Mouse (Mus musculus) stomach, embryonic 14.5 days (tissue): ENCODE results near the gene Sorcs3. TPM values are rescaled to one million over a fixed set of nuclear protein-coding genes. Genes with fewer than 3 reads are reported as not detected.

Source experiments
- ATAC-seq: fragments of 200-750 bp; cut with Nextera tagmentation; 2 replicates; pipeline ENCODE4 v1.8.0; 2017; ENCODE audit warnings: low read depth, moderate TSS enrichment; ENCODE audit not compliant: insufficient number of reproducible peaks, insufficient read depth, low FRiP score
- H3K27ac ChIP-seq: fragments of 300-500 bp; sonication (generic); 2 replicates; pipeline ENCODE4 v1.5.1; 2014; ENCODE audit warnings: mild to moderate bottlenecking, low read length, moderate library complexity, mixed read lengths
- H3K27me3 ChIP-seq: fragments of 300-500 bp; sonication (generic); 2 replicates; pipeline ENCODE4 v1.6.1; 2014; ENCODE audit warnings: low read length, control low read depth, mixed read lengths; ENCODE audit not compliant: control insufficient read depth, insufficient read depth
- H3K36me3 ChIP-seq: fragments of 300-500 bp; sonication (generic); 2 replicates; pipeline ENCODE4 v1.6.1; 2014; ENCODE audit warnings: mild to moderate bottlenecking, control low read depth, low read length, moderate library complexity, mixed read lengths; ENCODE audit not compliant: control insufficient read depth, insufficient read depth
- H3K4me1 ChIP-seq: fragments of 300-500 bp; sonication (generic); 2 replicates; pipeline ENCODE4 v1.6.1; 2014; ENCODE audit warnings: low read length, control low read depth, mixed read lengths; ENCODE audit not compliant: control insufficient read depth, insufficient read depth
- H3K4me2 ChIP-seq: fragments of 300-500 bp; sonication (generic); replicated peaks from 2 replicates; pipeline ENCODE4 v1.6.1; 2014; ENCODE audit warnings: low read depth, low read length, control low read depth
- H3K4me3 ChIP-seq: fragments of 300-500 bp; sonication (generic); 2 replicates; pipeline ENCODE4 v1.5.1; 2014; ENCODE audit warnings: low read depth, low read length, control low read depth
- H3K9ac ChIP-seq: fragments of 300-500 bp; sonication (generic); replicated peaks from 2 replicates; pipeline ENCODE4 v1.6.1; 2014; ENCODE audit warnings: low read depth, mild to moderate bottlenecking, control low read depth, low read length, moderate library complexity, mixed read lengths
- H3K9me3 ChIP-seq: fragments of 300-500 bp; sonication (generic); 2 replicates; pipeline ENCODE4 v1.6.1; 2016; ENCODE audit warnings: low read depth, low read length, control low read depth; ENCODE audit not compliant: control insufficient read depth
- WGBS: fragments of 180-500 bp; shearing (Covaris S2); extraction: QIAGEN DNeasy Blood & Tissue Kit; methylation state at CpG from one replicate; pipeline ENCODE4 v1.1.7; 2014; 5-methylcytosine and 5-hydroxymethylcytosine counted together
- polyA plus RNA-seq: library from polyadenylated mRNA; unstranded; fragments of >200 nt; fragmentation: Nextera tagmentation; extraction: Ambion mirVana; gene quantifications from 2 replicates; pipeline ENCODE4 v1.2.1, GENCODE M21; 2014

Sorcs3 gene
- polyA plus RNA-seq, 1 experiment from 2014 or later, result 1.8 TPM

DNA sequence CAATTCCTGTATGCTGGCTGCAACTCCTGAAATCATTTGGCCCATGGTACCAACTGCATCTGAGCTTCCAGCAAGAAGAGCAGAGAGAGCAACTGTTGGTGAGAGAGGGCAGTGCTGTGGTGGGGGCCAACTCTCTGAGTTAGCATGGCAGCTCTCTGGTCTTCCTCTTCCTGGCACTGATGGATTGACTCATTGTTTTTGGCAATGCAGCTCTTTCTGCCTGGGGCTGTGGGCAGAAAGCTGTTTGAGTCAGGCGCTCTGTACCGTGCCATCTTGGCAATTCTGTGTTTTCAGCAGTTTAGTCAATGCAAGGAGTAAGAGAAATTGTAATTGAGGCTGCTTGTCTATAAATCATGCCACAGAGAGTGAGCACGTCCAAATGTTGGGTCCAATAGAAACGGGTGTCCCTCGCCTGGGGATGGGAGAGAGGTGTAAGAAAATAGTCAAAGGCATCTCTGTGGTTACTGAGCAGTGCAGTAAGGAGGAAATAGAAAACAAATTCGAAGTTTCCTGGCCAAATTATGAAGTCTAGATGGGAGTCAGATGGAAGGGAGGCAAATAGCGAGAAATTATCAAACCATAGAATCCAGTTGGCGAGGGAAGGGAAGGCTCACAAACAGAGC, 379.2 kb downstream of the Sorcs3 start:
- no peaks in the 10 kb centered on the region for H3K36me3 ChIP-seq
- H3K9ac ChIP-seq, result no peak overlapping the region
- H3K4me3 ChIP-seq, result no peak overlapping the region
- WGBS, result 74% methylated on average over 8 of the region's 8 CpGs
- H3K27ac ChIP-seq, result no peak overlapping the region
- no peak for ATAC-seq
- H3K4me2 ChIP-seq, result no peak overlapping the region
- no peaks in the 10 kb centered on the region for H3K4me1 ChIP-seq
- H3K27me3 ChIP-seq, result no peaks in the 10 kb centered on the region
- no peaks in the 10 kb centered on the region for H3K9me3 ChIP-seq

DNA sequence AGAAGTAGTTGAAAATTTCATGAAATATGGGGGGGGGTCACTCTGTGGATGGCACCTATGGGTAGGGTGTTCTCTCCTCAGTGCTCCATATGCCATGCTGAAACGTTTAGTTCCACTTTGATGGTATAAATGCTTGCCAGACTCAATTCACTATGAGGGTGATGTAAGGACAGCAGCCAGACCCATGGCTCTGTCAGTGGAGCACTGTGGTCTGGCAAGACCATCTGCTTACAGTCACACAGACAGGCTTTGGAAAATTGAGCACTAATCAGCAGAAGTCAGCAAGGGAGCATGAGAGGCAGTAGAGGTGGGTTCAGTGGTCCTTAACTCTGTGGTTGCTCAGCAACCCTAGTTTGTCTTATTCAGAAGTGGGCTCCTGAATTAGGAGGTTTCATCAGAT, 411.1 kb downstream of the Sorcs3 start:
- 40% methylated on average over 1 of the region's 1 CpGs for WGBS
- Histone ChIP-seq H3K4me1 (no peaks in the 10 kb centered on the region), H3K9ac (no peak overlapping the region), H3K9me3 (no peaks in the 10 kb centered on the region), H3K4me3 (no peak overlapping the region), H3K27me3 (no peaks in the 10 kb centered on the region), H3K4me2 (no peak overlapping the region), H3K27ac (no peak overlapping the region), H3K36me3 (no peaks in the 10 kb centered on the region)
- ATAC-seq, result no peak

DNA sequence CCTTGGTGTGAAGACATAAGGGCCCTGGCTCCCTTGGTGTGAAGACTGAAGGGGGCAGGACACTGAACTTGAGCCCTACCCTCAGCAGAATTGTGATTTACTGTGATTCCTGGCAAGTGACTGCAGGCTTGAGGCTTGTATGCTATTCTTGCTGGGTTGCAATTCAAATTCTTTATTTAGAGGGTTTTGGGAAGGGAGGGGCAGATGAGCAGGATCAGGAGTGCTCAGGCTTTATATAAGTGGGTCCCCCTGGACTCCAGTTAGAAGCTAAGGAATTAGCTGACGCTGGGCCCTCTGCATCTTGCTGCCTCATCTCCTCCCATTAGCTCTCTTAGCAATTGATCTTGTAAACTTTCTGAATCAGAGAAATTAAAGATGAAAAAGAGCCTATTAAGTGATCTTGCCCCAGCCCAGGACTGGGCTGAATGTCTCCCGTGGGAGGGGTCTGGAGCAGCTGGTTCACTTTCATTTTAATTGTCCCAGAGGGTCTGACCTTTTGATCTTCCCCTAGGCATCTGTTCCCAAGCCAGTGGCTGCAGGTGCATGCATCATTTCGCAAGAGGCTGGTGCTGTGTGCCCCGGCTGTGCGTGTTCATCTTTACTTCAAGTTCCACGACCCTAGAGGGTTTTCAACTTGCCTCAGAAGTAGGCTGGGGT, 425.0 kb downstream of the Sorcs3 start:
- H3K27ac ChIP-seq, result no peak overlapping the region
- no peaks in the 10 kb centered on the region for H3K27me3 ChIP-seq
- no peaks in the 10 kb centered on the region for H3K4me1 ChIP-seq
- ATAC-seq, result no peak
- WGBS, result 51% methylated on average over 6 of the region's 6 CpGs
- H3K9ac ChIP-seq, result no peak overlapping the region
- H3K4me3 ChIP-seq, result no peak overlapping the region
- H3K9me3 ChIP-seq, result no peaks in the 10 kb centered on the region
- H3K4me2 ChIP-seq, result no peak overlapping the region
- no peaks in the 10 kb centered on the region for H3K36me3 ChIP-seq

DNA sequence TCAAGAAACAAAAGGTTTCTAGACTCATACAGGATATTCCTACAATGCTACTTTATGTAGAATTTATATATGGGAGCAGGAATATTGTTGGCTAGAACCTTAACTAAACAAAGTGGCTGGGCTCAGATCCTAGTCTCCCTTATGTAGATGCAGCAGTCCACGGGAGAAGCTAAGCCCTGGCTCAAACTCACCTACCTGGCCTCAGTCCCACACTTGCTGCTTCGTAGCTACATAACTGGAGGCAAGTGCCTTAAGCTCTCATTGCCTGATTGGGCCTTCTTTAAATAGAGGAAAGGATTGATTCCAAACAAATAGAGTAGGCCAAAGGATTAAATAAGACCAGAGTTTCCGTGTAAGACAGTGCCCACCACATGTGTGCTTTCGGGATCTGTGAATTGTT, 436.7 kb downstream of the Sorcs3 start:
- H3K4me2 ChIP-seq, result no peak overlapping the region
- no peak overlapping the region for H3K27ac ChIP-seq
- WGBS, result 74% methylated on average over 4 of the region's 4 CpGs
- H3K4me3 ChIP-seq, result no peak overlapping the region
- H3K9me3 ChIP-seq, result no peaks in the 10 kb centered on the region
- ATAC-seq, result no peak
- no peaks in the 10 kb centered on the region for H3K27me3 ChIP-seq
- H3K9ac ChIP-seq, result no peak overlapping the region
- no peaks in the 10 kb centered on the region for H3K36me3 ChIP-seq
- no peaks in the 10 kb centered on the region for H3K4me1 ChIP-seq

DNA sequence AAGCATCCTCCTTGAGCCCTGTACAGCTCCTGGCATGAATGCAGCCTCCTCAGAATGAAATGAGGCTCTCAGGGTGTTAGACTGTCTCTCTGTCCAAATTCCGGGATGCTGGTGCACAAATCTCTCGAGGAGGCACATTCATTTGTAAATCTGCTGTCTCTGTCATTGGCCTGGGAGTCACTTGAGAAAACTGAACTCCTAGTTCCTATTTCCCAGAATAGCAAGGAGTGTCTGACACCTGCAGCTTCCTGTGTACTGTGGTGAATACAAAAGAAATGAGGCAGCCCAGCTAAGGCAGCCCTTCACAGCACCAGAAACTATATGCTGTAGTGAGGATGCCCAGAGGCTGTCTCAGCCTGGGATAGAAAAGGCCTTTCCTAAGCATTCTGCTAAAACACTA, 444.1 kb downstream of the Sorcs3 start:
- Histone ChIP-seq H3K4me1 (no peaks in the 10 kb centered on the region), H3K9ac (no peak overlapping the region), H3K4me2 (no peak overlapping the region), H3K27me3 (no peaks in the 10 kb centered on the region), H3K9me3 (no peaks in the 10 kb centered on the region), H3K4me3 (no peak overlapping the region), H3K36me3 (no peaks in the 10 kb centered on the region), H3K27ac (no peak overlapping the region)
- no peak for ATAC-seq
- 69% methylated on average over 2 of the region's 2 CpGs for WGBS

DNA sequence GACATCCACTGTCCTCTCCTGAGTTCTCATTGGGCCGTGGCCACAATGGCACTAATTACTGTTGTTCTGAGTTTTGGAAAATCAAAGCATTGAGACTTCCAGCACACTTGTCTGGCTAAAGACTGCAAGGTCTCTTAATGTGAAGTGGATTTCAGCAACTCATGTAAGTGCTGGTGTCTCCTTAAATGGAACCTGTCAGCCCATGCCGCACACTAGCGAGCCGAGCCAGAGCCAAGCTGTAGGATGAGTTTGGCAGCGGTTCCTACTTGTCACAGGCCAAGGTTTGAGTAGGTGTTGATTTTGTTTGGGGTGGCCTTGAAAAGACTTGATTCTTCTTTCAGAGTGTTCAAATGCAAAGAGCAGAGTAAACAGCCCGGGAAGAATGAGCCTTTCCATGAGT, 445.8 kb downstream of the Sorcs3 start:
- no peaks in the 10 kb centered on the region for H3K9me3 ChIP-seq
- H3K36me3 ChIP-seq, result no peaks in the 10 kb centered on the region
- WGBS, result 76% methylated on average over 6 of the region's 6 CpGs
- no peak overlapping the region for H3K4me3 ChIP-seq
- H3K9ac ChIP-seq, result no peak overlapping the region
- H3K4me1 ChIP-seq, result no peaks in the 10 kb centered on the region
- H3K4me2 ChIP-seq, result no peak overlapping the region
- H3K27me3 ChIP-seq, result no peaks in the 10 kb centered on the region
- no peak for ATAC-seq
- H3K27ac ChIP-seq, result no peak overlapping the region

DNA sequence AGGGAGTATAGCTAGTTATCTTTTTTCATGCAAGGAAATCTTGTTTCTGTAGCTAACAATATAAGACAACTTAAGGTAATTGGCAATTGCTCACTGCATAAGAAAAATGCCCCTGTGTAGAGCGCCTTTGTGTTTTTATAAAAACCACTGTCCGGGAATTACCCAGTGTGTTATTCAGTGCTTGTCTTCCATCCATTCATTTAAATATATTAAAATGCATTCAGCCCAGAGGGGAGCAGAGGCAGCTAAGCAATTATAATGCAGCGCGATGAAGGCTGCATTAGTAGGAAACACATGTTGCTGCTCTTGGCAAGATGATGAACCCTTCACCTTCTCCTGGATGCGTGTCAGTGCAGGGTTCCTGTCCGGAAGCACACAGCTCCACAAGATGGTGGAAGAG, 454.4 kb downstream of the Sorcs3 start:
- H3K4me1 ChIP-seq, result no peaks in the 10 kb centered on the region
- 90% methylated on average over 6 of the region's 6 CpGs for WGBS
- H3K9me3 ChIP-seq, result no peaks in the 10 kb centered on the region
- H3K36me3 ChIP-seq, result no peaks in the 10 kb centered on the region
- H3K9ac ChIP-seq, result no peak overlapping the region
- ATAC-seq, result no peak
- H3K27ac ChIP-seq, result no peak overlapping the region
- no peak overlapping the region for H3K4me2 ChIP-seq
- H3K27me3 ChIP-seq, result no peaks in the 10 kb centered on the region
- H3K4me3 ChIP-seq, result no peak overlapping the region

DNA sequence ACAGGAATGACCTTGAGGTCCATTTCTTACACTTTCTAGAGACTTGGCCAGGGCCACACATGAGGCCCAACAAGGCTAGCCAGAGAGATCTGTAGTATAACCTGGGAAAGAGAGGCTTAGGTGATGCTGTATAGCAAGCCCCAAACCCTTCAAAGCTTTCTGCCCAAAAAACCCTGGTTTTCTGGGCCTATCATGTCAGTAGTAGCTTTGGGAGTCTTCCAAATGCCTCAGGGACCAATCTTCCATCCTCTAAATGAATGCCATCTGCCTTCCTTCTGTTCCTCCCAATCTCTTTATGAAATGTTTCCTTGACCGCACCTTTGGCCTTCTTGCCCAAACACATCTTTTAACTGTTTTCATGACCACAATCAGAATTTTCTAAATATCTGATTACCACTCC, 474.1 kb downstream of the Sorcs3 start:
- Histone ChIP-seq H3K9me3 (no peaks in the 10 kb centered on the region), H3K4me1 (no peaks in the 10 kb centered on the region), H3K9ac (no peak overlapping the region), H3K4me3 (no peak overlapping the region), H3K27me3 (no peaks in the 10 kb centered on the region), H3K27ac (no peak overlapping the region), H3K4me2 (no peak overlapping the region), H3K36me3 (no peaks in the 10 kb centered on the region)
- 91% methylated on average over 1 of the region's 1 CpGs for WGBS
- no peak for ATAC-seq

DNA sequence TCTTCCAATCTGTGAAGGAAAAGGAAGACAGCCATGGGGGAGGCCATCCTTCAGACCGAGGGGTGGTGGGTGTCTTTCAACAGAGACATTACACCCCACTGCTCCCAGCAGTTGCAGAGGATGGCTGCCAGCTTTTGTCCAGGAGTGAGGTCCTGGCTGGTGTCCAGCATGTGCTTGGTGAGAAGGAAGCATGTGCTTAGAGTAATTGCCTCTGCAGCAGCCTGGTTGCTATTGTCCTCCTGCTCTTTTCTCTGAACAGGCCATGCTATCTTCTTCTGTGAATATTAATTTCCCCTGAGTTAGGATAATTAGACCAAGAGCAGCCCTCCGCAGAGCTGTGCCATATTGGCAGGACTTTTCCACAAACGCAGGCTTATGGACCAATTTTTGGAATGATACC, 476.7 kb downstream of the Sorcs3 start:
- H3K4me1 ChIP-seq, result no peaks in the 10 kb centered on the region
- 78% methylated on average over 3 of the region's 3 CpGs for WGBS
- no peak overlapping the region for H3K4me2 ChIP-seq
- H3K9ac ChIP-seq, result no peak overlapping the region
- H3K4me3 ChIP-seq, result no peak overlapping the region
- no peak overlapping the region for H3K27ac ChIP-seq
- no peaks in the 10 kb centered on the region for H3K36me3 ChIP-seq
- H3K9me3 ChIP-seq, result no peaks in the 10 kb centered on the region
- no peak for ATAC-seq
- no peaks in the 10 kb centered on the region for H3K27me3 ChIP-seq
